Mouse (Mus musculus) forebrain, embryonic 14.5 days (tissue): ENCODE results near the gene Ccdc181. TPM values are rescaled to one million over a fixed set of nuclear protein-coding genes. Genes with fewer than 3 reads are reported as not detected.
A peak's percentile ranks its signal among the peaks of the same experiment; 100 is the strongest.

Experiments
- ATAC-seq: fragments of 200-750 bp; cut with Nextera tagmentation; 2 replicates; pipeline ENCODE4 v1.8.0; 2017; ENCODE audit warnings: mild to moderate bottlenecking, moderate library complexity
- DNase-seq: peaks from one replicate; pipeline ENCODE4 v3.0.0-alpha.2; 2015; ENCODE audit warnings: low spot score
- H3K27ac ChIP-seq: fragments of 300-500 bp; sonication (generic); 2 replicates; pipeline ENCODE4 v1.5.1; 2014; ENCODE audit warnings: low read depth, mild to moderate bottlenecking, control low read depth, low read length, moderate library complexity
- H3K27me3 ChIP-seq: fragments of 300-500 bp; sonication (generic); replicated peaks from 2 replicates; pipeline ENCODE4 v1.6.1; 2014; ENCODE audit warnings: low read length, control low read depth, mixed read lengths; ENCODE audit not compliant: control insufficient read depth, insufficient read depth
- H3K36me3 ChIP-seq: fragments of 300-500 bp; sonication (generic); 2 replicates; pipeline ENCODE4 v1.6.1; 2014; ENCODE audit warnings: low read length, control low read depth; ENCODE audit not compliant: control insufficient read depth, insufficient read depth
- H3K4me1 ChIP-seq: fragments of 300-500 bp; sonication (generic); 2 replicates; pipeline ENCODE4 v1.6.1; 2014; ENCODE audit warnings: antibody characterized with exemption, low read length, control low read depth; ENCODE audit not compliant: control insufficient read depth, insufficient read depth
- H3K4me2 ChIP-seq: fragments of 300-500 bp; sonication (generic); 2 replicates; pipeline ENCODE4 v1.6.1; 2014; ENCODE audit warnings: mild to moderate bottlenecking, control low read depth, low read length
- H3K4me3 ChIP-seq: fragments of 300-500 bp; sonication (generic); 2 replicates; pipeline ENCODE4 v1.5.1; 2014; ENCODE audit warnings: low read depth, low read length, control low read depth
- H3K9ac ChIP-seq: fragments of 300-500 bp; sonication (generic); 2 replicates; pipeline ENCODE4 v1.6.1; 2014; ENCODE audit warnings: mild to moderate bottlenecking, low read length, control low read depth, moderate library complexity
- H3K9me3 ChIP-seq: fragments of 300-500 bp; sonication (generic); replicated peaks from 2 replicates; pipeline ENCODE4 v1.6.1; 2016; ENCODE audit warnings: low read length, control low read depth, mixed read lengths; ENCODE audit not compliant: control insufficient read depth
- WGBS: fragments of 180-500 bp; shearing (Covaris S2); extraction: QIAGEN DNeasy Blood & Tissue Kit; methylation state at CpG from one replicate; pipeline ENCODE4 v1.1.7; 2014; 5-methylcytosine and 5-hydroxymethylcytosine counted together
- polyA plus RNA-seq: library from polyadenylated mRNA; unstranded; fragments of >200 nt; fragmentation: Nextera tagmentation; extraction: Ambion mirVana; gene quantifications from 2 replicates; pipeline ENCODE4 v1.2.1, GENCODE M21; 2014

The Ccdc181 gene
- polyA plus RNA-seq, 1 experiment from 2014 or later = 20.8 TPM

DNA sequence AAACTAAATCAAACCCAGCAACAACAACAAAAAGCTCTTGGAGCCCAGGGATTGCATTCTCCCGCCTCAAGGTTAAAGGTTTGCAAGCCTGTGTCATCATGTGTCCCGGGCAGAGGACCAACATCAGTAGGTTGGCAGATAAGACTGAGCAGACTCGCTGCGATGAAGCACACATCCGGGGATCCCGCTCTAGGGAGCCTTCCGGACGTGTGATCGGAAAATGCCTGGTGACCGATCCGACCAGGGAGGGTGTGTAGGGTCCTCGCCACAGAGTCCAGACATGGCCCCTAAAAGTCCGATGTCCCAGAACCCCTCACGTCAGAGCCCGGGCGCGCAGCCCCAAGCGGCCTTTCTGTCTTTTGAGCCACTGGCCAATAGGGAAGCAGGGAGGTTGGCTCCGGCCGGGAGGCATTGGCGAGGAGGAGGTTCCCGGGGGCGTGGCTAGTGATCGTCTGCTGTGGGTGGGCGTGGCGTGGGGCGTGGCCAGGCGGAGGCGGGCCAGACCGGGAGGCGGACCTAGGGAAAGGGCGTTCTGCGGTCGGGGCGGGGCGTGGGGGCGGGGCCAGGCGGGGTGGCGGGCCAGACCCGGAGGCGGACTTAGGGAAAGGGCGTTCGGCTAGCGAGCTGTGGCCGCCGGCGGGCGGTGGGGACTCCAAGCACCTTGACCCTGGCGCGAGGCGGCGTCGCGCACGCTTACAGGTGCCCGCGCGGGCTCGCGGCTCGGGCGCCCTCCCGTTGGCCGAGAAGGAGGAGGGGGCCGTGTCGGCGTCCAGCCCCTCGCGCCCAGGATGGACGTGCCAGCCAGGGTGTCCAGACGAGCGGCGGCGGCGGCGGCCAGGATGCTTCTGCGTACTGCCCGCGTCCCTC is 26.7 kb upstream of the Ccdc181 start, which contains the start of gene Slc19a2:
TSS of gene Slc19a2 (plus strand) at position 582 of the 867 bp plus-strand sequence.
- Histone ChIP-seq H3K4me1 (peaks cover 14% of the 10 kb centered on the region), H3K4me2 (peak within 1 kb of the TSS; percentile 84), H3K9me3 (no peaks in the 10 kb centered on the region), H3K27ac (peak within 1 kb of the TSS; percentile 67; the same call in 1 of the 2 replicates), H3K27me3 (no peaks in the 10 kb centered on the region), H3K36me3 (no peaks in the 10 kb centered on the region), H3K9ac (peak within 1 kb of the TSS; percentile 75), H3K4me3 (peak within 1 kb of the TSS; percentile 75)
- WGBS = under 1% methylated on average over 53 of the region's 79 CpGs
- peak; percentile 95 for ATAC-seq
- DNase-seq = peak; percentile 97

DNA sequence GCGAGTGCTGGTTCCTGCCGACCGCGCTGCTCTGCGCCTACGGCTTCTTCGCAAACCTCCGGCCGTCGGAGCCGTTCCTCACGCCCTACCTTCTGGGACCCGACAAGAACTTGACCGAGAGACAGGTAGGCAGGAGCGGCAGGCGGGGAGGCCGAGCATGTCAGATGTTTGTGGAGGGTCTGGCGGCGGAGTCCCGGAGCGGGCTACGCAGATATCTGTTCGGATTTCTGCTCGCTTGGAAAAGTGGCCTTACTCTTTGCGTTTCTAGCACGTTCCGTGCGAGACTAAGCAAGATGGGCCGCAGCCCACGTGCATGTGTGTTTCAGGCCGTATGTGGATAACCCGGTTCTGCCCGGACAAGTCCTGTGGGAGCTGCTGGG is 26.1 kb upstream of the Ccdc181 start:
- no peaks in the 10 kb centered on the region for H3K36me3 ChIP-seq
- no peak overlapping the region for H3K27ac ChIP-seq
- peak overlapping the region; percentile 84 for H3K4me2 ChIP-seq
- DNase-seq (peak; percentile 49), ATAC-seq (no peak; the same call in 1 of the 2 replicates)
- WGBS = under 1% methylated on average over 33 of the region's 33 CpGs
- H3K27me3 ChIP-seq = no peaks in the 10 kb centered on the region
- H3K4me3 ChIP-seq = peak overlapping the region; percentile 75
- no peaks in the 10 kb centered on the region for H3K9me3 ChIP-seq
- peaks cover 14% of the 10 kb centered on the region for H3K4me1 ChIP-seq
- H3K9ac ChIP-seq = peak overlapping the region; percentile 75

DNA sequence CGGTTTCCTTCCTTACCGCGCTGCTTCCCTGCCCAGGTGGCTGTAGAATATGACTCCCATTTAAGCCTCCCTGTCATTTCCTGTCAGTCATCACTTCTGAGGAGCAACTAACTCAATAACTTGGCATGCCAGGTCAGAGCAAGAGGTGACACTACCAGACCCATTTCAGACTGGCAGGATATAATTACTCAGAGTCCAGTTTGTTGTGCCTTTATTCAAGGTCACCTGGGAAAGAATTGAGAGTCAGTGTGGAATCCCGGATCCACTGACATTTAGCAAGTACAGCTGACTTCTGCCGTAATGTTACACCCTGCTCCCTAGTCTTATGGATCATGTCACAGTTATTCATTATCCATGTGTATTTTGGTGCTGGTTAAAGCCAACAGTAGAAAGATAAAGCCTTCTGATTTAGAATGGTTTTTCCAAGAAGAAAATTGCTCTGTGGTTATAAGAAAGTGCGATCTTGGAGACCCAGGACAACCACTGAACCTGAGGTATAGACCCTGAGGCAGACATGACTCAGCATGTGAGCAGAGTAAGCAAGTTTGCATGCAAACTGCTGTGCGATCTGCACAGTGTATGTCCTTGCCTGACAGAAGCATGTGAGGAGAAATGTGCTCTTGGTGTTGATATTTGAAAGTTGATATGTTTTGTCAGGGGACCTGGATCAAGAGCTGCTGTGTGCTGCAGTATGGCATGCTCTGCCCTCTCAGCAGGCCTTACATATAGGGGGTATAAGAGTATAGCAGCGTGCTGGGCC is 24.8 kb upstream of the Ccdc181 start:
- WGBS = 69% methylated on average over 8 of the region's 8 CpGs

DNA sequence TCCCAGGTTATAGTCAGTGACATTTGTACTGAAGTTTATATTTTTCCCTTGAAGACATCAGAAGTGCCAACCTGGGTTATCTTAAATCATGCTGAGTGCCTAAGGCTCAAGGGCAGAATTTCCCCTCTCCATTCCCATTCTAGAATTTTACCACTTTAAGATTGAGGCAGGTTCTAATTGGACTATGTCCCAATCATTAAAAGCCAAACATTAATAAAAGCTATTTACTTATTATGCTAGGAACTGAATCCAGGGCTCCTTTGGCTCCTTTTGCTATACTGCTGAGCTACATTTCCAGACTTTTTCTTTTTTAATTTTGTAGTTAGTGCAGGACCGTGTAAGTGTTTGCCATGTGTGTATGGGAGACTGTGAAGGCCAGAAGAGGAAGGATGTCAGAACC is 23.9 kb upstream of the Ccdc181 start:
- ATAC-seq = no peak
- DNase-seq = no peak
- Histone ChIP-seq H3K27ac (no peak overlapping the region), H3K4me2 (no peak overlapping the region), H3K9me3 (no peaks in the 10 kb centered on the region), H3K36me3 (no peaks in the 10 kb centered on the region), H3K9ac (no peak overlapping the region), H3K27me3 (no peaks in the 10 kb centered on the region), H3K4me1 (peaks cover 14% of the 10 kb centered on the region), H3K4me3 (no peak overlapping the region)
- WGBS = 79% methylated on average over 1 of the region's 1 CpGs

More for the DNA sequence above, 24.8 kb upstream of the Ccdc181 start:
- Histone ChIP-seq H3K9ac (no peak overlapping the region; the same call in 1 of the 2 replicates), H3K27me3 (no peaks in the 10 kb centered on the region), H3K4me2 (peak overlapping the region; percentile 84), H3K4me3 (peak overlapping the region; percentile 75), H3K36me3 (no peaks in the 10 kb centered on the region), H3K9me3 (no peaks in the 10 kb centered on the region), H3K4me1 (peaks cover 14% of the 10 kb centered on the region), H3K27ac (no peak overlapping the region)
- no peak for DNase-seq
- ATAC-seq = no peak

DNA sequence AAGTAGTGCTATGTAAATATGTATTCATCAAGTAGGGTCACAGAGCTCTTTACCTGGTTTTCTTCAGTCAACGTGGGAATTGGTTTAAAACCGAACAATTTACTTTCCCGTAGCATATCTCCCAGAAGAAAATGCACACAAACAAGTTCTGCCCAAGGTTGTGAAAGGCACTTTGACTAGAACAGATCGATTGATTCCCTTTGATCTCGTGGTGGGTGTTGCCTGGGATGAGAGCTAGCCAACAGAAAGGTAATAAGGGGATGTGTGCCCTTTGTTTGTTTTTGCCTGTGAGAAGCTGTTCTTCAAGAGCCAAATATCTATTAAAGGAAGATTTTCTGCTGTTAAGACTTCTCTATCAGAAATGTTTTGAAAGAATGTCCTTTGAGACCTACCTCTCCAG is 22.8 kb upstream of the Ccdc181 start:
- no peak overlapping the region for H3K27ac ChIP-seq
- no peak overlapping the region for H3K4me2 ChIP-seq
- H3K4me1 ChIP-seq = peaks cover 14% of the 10 kb centered on the region
- H3K27me3 ChIP-seq = no peaks in the 10 kb centered on the region
- 81% methylated on average over 5 of the region's 5 CpGs for WGBS
- ATAC-seq (no peak), DNase-seq (no peak)
- no peak overlapping the region for H3K9ac ChIP-seq
- no peak overlapping the region for H3K4me3 ChIP-seq
- H3K9me3 ChIP-seq = no peaks in the 10 kb centered on the region
- H3K36me3 ChIP-seq = 0 out of 2 replicates have a peak, but pooled peaks cover 5% of the 10 kb centered on the region

DNA sequence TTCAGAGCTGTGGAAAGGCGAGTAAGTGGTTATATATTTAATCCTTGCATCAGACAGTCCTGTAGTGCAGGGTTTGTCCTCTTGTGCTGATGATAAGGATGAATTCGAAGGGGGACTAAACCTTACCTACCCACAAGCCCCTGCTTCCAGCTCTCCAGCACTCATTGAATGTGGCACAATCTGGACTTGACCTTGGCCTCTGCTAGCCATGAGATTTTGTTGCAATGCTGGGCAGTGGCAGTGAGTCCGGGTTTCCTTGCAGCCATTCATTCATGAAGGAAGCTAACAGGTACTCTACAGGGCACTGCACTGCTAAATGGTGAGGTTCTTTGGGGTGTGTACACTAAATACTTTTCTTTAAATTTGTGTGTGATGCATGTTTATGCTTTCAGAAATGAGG is 20.5 kb upstream of the Ccdc181 start:
- peaks cover 7% of the 10 kb centered on the region; the same call in 1 of the 2 replicates for H3K4me1 ChIP-seq
- no peak for DNase-seq
- H3K4me2 ChIP-seq = no peak overlapping the region
- no peaks in the 10 kb centered on the region for H3K9me3 ChIP-seq
- 82% methylated on average over 3 of the region's 3 CpGs for WGBS
- no peak overlapping the region for H3K4me3 ChIP-seq
- 0 out of 2 replicates have a peak, but pooled peaks cover 5% of the 10 kb centered on the region for H3K36me3 ChIP-seq
- ATAC-seq = no peak
- H3K27ac ChIP-seq = no peak overlapping the region
- no peak overlapping the region for H3K9ac ChIP-seq
- no peaks in the 10 kb centered on the region for H3K27me3 ChIP-seq

DNA sequence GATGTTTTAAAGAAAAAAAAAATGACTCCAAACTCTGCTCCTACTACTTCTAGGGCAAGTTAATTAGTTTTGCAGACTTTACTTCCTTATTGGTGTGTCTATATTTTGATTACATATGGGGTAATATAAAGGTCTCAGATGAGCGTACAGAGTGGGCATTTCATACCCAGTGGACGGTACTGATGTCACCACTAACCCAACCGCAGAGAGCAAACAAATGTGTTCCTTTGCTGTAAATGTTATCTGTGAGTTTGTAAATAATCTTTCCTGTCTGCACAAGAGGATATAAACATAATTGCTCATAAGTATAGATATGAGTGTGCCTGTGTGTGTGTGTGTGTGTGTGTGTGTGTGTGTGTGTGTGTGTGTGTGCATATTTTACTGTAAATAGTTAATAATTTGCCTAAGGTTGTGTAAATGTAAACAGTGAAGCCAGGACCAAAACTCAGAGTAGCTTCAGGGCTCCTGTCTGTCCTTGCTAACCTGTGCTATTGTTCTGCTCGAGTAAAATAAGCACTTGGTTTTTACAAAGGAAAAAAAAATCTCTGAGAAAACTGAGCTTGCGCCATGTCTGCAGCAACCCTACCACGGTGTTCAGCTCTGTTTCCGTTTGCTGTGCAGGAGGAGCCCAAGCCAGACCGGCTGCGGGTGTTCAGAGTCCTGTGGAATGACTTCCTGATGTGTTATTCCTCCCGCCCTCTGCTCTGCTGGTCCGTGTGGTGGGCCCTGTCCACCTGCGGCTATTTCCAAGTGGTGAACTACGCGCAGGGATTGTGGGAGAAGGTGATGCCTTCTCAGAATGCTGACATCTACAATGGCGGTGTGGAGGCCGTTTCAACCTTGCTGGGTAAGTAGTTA is 15.0 kb upstream of the Ccdc181 start:
- Histone ChIP-seq H3K4me3 (no peak overlapping the region), H3K27me3 (no peaks in the 10 kb centered on the region), H3K27ac (no peak overlapping the region), H3K9ac (no peak overlapping the region), H3K4me2 (no peak overlapping the region), H3K9me3 (no peaks in the 10 kb centered on the region), H3K4me1 (no peaks in the 10 kb centered on the region), H3K36me3 (peaks cover 16% of the 10 kb centered on the region; the same call in 1 of the 2 replicates)
- DNase-seq (no peak), ATAC-seq (no peak)
- WGBS = 89% methylated on average over 16 of the region's 16 CpGs

DNA sequence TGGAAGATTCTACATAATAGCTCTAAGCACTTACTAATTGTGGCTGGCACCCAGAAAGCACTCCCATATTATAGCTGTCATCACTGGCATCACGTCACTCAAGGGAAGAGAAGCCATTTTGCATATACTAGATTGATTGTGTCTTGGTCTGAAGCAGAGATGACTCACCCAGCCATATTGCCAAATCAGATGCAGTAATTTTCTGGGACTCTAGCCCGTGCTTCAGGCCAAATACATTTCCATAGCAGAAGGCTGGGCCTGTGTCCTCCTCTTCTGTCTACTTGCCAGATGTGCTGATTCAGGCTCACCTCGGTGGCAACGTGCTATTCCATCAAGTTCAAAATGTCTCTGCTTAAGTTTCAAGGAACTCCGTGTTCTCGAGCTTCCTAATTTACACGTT is 13.8 kb upstream of the Ccdc181 start:
- ATAC-seq (no peak), DNase-seq (peak; percentile 4)
- Histone ChIP-seq H3K27me3 (no peaks in the 10 kb centered on the region), H3K4me1 (no peaks in the 10 kb centered on the region), H3K9ac (no peak overlapping the region), H3K4me3 (no peak overlapping the region), H3K27ac (no peak overlapping the region), H3K9me3 (no peaks in the 10 kb centered on the region), H3K36me3 (peaks cover 16% of the 10 kb centered on the region; the same call in 1 of the 2 replicates), H3K4me2 (no peak overlapping the region)
- WGBS = 88% methylated on average over 7 of the region's 7 CpGs
